Mouse (Mus musculus) right cerebral cortex, postnatal 4 days (tissue): ENCODE results near the gene Dock9.
"Not testable (repeated sequence)": the region's sequence is repeated elsewhere in the genome, so short reads cannot be mapped to it uniquely, and the experiment has no call there.

Source experiments
- DNase-seq: peaks from one replicate; pipeline ENCODE4 v3.0.0-alpha.2; 2022

Dock9 gene

DNA sequence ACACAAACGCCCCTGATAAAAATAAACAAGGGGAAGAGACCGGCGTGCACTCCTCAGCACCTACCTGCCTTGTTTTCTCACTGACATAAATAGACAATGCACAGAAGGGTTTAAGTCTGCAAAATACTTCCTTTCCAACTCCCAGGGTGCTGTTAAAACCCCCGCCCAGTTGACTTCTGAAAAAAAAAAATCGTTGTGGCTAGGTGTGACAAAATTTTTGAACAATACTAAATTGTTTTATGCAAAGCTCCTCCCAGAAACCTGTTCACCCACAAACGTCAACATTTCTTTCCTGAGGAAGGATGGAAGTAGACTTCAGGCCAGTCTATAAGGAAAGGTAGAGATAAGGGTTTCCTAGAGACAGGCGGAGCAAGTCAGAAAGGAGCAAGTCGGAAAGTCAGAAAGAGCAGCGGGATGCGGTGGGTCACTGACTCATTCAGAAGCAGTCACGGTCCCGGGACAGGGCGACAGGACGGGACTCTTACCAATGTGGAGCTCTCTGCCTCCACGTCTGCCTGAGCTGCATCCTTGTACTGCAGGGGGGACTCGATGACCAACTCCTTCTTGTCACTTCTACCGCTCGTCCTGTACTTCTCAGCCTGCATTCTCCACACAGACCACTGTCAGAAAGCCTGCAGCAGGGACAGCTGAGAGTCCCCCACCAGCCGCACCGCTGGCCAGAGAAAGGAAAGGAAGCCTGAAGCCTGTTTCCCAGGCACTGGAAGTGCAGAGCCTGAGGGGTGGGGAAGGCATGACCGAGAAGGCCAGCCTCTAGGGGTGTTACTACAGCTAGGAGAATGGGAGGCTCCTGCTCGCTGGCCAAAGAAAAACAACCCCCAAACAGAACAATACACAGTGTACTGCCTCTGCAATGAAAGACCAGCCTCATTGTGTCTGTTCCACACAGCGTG, 99.7 kb downstream of the Dock9 start:
- peak; percentile 17 for DNase-seq

DNA sequence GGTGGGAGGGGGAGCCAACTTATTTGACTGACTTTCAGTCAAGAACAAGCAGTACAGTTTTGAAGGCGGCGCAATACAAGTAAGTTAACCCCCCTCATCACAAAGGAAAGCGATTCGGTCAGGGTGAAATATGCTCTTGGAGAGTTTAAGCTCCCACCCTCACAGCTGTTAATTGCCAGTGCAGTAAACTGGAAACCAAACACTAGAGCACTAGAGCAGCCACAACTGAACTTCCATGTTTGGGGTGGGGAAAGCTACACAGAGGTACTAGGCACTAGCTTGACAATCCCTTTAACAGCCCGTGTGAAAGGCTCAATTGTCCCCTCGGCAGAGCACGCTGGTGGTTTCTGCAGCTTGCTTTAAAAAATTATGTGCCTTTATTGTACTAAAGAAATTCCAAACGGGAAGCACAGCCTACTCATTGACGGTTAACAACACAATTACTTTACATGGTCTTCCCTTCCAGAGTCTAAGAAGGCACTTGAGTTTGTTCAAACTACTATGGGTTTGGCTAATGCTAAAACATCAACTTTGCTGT, 100.4 kb downstream of the Dock9 start:
- DNase-seq: no peak

DNA sequence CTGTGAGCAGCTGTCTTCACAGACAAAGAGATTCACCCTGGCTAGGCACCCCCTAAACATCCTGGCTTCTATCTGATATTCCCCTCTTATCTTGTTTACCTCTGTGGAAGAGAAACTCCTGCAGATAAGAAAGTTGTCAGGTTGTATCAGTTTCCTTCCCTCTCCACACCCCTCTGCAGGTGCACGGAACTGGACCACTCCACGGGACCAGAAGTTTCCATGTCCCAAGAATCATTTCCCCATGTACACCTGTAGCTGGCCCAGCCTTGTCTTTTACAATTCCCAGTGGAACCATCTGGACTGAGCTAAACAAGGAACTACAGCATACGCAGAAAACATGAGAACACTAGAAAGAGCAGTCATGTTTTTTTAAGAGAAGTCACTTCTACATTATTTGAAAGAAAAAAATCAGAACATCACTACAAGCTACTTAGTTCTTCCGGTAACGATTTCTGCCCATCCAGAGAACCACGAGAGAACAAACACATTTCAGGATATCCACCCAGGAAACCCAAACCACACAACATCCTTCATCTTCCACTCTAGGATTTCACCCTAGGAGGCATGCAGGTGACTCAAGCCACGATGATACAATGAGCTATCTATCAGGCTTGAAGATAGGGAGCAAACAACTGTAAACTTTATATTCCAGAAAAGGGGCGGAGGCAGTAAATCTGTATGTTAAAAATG, 101.1 kb downstream of the Dock9 start:
- no peak for DNase-seq

DNA sequence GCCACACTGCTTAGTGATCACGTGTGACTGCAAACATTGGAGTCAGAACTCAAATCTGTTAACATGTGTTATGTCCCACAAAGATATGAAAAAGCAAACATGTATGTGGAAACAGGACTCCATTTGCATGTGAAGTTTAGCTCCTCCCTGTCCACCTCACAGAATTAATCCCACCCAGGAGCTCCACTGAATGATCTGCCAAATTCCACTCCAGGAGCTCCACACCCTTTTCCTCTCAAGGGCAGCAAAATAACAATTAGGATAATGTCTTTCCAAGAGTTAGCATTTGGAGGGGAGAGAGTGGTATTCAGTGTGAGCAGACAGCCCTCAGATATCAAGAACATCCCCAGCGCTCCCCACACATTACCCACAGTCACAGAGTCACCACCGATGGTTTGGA, 102.9 kb downstream of the Dock9 start:
- no peak for DNase-seq

DNA sequence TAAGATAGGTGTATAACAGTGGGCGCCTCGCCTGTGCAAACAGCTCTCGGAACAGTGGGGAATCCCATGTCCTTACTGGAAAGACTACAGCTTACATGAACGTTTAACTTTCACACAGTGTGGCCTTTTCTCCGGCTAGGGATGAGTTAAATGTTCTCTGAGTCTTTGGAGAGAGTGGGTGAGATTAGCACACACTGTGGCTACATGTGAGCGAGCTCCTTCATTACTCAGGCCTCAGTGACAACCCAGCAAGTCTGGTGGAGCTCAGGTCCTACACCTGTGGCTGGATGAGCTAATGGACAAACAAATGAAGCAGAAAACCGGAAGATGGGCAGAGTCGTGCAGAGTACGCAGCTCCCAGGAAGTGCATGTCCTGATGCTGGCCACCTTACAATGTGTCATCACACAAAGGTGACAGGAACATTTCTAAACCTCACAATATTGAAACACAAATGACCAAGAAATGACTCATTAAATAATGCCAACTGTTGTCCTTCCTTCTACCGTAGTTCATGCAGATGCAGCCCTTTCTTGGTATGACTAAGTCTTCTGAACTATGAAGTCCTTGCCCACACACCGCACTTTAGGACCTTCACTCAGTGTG, 103.5 kb downstream of the Dock9 start:
- DNase-seq: no peak

DNA sequence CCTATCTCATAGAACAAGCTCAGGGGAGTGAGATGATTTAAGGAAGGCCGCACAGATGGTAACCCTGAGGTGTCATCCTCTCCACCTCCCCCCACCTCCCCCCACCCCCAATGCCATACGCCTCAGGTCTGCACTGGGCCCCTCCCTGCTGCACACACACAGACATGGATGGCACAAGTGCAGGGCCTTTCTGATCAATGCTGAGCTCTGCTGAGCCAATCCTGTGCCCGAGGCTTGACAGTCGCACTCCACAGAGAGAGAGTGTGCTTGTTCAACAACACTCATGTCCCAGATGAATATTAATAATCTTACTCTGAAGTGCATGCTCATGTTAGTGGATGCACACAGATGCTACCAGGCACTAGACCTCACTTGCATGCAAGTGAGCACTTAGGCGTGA, 108.0 kb downstream of the Dock9 start:
- not testable (repeated sequence) for DNase-seq

DNA sequence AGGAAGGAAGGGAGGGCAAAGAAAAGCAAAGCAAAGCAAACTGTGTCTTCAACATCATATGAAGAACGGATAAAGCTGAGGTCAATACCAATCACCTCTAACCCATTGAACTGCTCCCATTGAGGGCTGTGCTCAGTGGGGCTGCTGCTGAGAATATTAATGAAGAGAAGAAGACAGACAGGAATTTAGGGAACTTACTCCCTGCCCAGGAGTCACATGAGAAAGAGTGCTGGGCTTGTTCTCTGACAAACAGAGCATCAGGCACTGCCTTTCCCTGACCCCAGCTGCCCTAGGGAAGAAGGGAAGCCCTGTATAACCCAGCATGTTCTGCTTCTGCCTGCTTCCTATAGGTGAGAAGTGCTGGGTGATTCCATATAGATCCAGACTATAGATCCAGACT, 109.5 kb downstream of the Dock9 start:
- no peak for DNase-seq

DNA sequence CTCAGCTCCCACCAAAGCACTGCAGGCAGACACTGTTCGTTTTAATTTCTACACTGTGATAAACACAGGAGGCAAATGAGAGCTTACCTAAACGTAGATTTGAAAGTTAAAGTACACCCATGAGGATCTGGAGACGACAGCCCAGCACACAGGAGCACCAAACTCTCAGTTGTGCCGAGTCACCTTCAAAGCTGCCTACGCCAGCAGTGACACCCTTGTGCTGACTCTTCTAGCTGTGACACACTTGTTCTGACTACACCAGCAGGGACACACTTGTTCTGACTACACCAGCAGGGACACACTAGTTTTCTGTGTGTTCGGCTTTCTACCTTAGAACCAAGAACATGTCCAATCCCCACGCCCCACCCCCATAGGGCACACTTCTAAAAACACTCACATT, 110.4 kb downstream of the Dock9 start:
- DNase-seq: no peak

DNA sequence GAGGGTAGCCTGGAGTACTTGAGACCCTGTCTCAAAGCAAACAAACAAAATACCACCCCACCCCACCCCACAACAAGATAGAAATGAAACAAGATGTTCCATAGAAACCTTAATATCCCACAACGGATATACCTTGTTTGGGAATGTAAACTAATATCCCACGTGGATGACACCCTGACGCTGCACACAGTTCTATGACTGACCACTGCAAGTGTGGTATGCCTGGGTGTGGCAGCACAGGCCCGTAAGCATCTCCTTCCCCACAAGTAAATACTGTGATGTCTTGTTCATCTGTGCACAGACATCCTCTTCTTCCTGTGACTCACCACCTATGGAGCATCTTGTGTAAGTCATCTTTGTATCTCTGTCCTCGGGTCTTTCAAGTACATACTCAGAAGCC, 118.7 kb downstream of the Dock9 start:
- DNase-seq: no peak

DNA sequence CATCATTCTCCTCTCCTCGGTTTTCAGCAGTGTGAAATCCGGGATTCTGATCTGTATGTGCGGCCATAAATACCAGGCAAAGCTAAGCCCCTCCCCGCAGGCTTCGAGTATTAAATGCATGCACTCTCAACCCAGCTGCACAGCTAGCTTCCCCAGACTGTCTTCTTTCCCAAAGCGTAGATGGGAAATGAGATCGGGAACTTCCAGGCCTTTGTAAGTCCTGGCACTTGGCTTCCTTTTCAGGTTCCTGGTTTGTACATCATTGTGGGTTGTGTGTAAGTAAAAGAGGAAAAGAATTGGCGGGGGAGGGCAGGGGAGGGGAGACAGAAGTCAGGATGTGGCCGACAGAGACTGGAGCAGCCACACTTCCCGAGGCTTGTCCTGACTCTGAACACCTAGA, 119.2 kb downstream of the Dock9 start:
- no peak for DNase-seq

DNA sequence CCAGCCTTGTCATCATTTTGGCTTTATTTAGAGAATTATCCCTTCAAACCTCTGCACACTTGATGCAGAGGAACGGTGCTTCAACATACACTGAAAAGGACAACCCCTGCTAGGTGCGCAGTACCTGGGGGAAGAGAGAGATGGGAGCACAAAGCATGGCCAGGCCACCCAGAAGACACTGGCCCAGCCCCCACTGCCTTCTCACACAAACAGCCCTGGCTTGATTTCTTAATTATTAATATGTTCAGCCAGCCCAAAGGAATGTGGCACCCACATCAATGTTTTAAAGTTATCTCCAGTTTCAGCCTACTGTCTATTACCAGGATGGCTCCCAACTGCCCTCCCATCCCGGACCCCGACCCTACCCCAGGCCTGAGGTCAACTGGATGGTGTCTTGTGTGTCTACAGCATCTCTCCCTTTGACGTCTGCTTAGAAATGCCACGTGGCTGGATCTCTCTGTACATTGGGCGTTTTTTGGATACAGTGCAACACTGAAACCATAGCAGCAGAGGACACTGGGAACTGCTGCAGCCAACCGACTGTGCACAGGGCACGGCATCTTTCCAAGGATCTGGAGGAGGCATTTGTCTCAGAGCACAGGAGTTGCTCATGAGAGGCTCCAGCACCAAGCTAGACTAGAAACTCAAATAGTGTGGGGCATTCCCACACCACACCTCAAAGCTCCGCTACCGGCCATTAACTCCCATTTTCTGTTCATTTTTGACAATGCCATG, 120.9 kb downstream of the Dock9 start:
- no peak for DNase-seq

DNA sequence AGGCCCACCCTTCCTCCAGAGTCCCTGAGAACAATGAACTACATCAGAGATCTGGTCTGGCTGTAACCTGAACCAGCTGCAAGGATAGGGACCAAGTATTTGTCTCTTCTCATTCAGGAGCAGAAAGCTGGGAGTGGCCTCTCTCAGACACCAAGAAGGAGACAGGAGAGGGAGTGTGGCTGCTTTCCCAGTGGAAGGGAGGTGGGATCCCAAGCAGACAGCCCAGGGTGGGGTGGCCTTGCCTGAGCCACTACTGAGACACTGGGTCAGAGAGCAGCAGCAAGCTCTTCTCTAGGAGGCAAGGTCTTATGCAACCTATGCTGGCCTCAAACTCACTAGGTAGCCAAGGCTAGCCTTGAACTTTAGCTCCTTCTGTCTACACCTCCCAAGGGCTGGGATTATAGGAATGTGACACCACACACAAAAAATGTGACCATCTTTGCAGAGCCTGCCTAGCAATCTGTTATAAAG, 121.5 kb downstream of the Dock9 start:
- no peak for DNase-seq

DNA sequence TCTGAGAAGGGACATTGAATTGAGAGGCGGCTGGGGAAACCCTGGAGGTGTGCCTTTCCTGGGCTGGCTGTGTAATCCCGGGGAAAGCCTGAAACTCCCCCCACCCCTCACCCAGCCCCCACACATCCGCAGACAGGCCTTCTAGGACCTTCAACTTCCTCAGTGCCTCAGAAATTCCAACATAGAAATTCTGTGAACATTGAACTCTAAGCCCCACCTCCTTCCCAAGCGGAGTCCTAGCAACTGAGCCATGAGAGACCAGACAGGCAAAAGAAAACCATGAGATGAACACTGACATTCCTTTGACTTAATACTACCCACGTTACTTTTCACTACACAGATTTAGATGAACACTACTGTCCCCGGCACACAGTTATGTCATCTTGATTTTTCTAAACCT, 122.1 kb downstream of the Dock9 start:
- DNase-seq: no peak

DNA sequence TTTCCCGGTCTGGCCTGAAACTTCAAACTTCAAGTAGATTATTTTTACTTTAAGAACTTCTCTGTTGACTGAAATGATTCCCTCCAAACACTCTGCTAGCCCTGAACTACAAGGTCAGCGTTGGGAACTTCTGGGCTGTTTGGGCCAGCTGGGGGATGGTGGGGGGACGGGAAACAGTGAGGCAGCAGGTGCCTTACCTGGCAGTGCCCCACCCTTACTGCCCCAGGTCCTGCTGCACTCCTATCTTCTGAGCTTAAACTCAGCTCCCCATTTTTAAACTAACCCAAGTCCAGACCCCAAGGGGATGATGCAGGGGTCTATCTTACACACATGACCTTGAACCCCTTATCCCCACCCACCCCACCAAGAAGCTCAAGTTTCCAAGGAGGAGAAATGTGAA, 122.5 kb downstream of the Dock9 start:
- DNase-seq: no peak

DNA sequence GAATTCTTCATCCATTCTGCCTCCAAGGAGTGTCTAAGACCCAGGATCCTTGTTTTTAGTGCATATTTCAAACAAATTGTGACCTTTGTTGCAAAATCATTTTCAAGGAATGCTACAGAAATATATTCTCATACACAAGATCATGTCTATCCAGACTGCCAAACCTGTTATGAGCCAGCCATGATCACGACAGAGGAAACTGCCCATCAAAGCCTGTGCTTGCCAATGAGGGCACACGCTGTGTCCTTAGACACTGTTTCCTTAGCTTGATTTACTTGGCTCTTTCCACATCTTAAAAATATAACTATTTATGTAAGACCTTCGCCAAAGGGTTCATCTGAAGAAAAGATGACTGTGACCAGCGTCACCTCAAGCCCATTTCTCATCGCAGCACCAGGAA, 127.6 kb downstream of the Dock9 start:
- no peak for DNase-seq

DNA sequence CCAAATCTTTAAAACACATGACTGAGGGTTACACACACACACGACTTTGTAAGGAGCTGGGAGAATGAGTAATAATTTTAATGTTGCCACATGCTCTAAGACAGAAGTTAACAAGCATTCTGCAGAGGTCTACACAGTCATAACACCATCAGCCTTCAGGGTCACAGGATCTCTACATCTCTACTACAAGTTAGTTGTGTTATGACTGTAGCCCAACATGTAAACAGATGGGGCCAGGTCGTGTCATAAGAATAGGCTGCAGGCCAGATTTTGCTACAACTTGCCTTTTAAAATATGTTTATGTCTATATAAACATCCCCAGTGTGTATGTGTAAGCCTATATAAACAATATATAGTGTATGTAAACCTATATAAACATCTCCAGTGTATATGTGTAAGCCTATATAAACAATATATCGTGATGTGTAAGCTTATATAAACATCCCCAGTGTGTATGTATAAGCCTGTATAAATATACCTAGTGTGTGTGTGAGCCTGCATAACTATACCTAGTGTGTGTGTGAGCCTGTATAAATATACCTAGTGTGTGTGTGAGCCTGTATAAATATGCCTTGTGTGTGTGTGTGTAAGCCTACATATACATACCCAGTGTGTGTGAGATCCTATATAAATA, 130.9 kb downstream of the Dock9 start:
- DNase-seq: no peak

DNA sequence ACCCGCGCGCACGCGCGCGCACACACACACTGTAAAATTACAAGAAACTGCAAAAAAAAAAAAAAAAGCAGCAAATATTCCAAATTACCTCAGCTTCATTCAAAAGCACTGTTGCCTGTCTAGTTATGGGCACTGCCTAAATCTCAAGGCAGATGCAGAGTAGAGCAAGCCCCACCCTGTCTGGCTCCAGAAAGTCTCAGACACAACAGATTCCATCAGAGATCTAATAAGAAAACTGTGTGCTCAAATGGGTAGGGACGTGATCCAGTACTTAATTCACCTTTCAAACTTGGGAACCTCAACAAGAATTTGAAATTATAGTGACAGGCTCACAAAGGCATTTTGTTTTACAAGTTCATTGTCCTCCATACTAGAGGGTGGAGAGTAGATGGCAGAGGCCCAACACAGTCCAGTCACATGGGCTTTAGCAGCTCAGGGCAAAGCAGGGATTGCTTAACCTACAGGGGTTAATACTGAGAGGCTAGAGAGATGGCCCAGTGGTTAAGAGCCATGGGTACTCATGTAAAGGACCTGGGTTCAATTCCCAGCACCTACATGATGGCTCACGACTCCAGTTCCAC, 131.9 kb downstream of the Dock9 start:
- no peak for DNase-seq

DNA sequence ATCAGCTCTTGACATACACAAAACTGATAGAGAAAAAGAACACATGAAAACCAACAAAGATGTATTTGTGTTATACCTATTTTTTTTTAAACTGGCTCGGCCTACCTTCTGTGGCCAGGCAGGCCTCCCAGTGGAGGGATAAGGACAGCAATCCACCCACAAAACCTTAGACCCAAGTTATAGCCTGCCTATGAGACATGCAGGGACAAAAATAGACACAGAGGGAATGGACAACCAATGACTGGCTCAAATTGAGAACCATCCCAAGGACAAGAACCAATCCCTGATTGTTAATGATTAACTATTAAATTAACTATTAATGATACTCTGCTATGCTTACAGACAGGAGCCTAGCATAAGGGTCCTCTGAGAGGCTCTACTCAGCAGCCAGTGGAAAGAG, 133.7 kb downstream of the Dock9 start:
- no peak for DNase-seq

DNA sequence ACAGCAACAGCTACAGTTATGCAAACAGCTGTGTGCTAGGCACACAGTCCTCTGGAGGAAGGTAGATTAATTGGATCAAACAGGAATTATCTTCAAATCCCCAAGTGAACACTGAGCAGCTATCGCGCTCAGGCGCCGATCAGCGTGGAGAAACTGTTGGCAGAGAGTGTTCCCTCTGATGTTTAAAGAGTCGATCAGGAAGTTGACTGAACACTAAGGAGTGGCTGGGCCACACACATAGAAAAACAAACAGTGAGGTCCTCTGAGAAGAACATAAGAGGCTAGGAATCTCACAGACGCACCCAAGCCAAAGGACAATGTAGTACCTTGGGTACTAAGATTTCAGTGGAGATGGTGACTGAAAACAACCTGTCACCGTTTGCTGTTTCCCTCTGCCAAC, 136.7 kb downstream of the Dock9 start:
- DNase-seq: no peak

DNA sequence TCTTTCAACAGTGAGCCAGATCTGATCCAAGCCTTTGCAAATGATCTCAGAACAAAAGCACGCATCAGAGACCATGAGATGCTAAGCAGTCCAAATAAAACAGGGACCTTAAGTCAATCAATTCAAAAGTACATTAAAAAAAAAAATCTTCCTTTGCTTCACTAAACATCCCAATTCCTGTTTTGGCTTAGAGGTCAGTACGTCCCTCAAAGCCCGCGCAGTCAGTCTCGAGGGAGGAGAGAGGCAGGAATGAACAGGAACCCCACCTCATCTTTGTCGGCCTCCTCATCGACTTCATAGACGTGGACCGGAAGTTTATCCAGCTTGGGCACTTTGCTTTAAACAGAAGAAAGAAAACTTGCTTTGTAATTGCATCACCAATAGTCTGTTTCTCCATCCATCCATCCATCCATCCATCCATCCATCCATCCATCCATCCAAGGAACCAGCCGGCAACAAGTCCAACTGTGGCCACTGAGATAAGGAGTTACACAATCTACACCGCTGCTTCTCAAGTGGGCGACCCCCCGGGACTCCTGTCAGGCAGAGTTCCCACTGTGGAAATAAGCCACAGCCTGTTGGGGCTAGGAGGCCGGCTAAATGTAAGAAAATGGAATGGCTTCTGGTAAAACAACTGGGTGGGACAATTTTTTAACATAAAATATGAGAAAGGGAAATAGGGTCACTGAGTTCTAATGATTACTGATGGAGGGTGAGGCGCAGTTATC, 137.3 kb downstream of the Dock9 start:
- DNase-seq: no peak
